Mouse (Mus musculus) olfactory bulb, adult 2 months (tissue): Measurements from ENCODE around the gene Xpnpep2.

Experiments
- CTCF ChIP-seq: fragments of 200-500 bp; IDR thresholded peaks from 2 replicates; pipeline ENCODE4 v1.5.1; 2012; ENCODE audit warnings: low read depth, mild to moderate bottlenecking, low read length, moderate library complexity; ENCODE audit not compliant: insufficient read depth
- POLR2A ChIP-seq: fragments of 200-500 bp; IDR thresholded peaks from 2 replicates; pipeline ENCODE4 v1.6.1; 2012; ENCODE audit warnings: mild to moderate bottlenecking, low read depth, low read length, moderate library complexity; ENCODE audit not compliant: insufficient read depth

DNA sequence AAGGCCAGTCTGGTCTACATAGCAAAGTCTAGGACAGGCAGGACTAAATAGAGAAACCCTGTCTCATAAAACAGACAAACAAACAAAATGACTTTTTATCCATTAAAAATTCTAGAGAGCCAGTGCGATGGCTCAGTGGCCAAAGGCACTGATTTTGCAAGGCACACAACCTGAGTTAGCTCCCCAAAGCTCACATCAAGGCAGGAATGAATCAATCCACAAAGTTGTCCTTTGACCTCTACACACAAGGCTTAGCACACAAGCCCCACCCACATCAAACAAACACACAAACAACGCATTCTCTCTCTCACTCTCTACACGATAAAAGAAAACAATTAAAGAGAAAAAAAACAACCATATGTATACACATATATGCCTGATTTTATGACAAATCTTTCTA is 76.2 kb downstream of the Xpnpep2 start:
- no peak for TF ChIP-seq CTCF
- no peak for TF ChIP-seq POLR2A
